ENCODE assay signal across 12 mouse cellular contexts in the genomic region with DNA sequence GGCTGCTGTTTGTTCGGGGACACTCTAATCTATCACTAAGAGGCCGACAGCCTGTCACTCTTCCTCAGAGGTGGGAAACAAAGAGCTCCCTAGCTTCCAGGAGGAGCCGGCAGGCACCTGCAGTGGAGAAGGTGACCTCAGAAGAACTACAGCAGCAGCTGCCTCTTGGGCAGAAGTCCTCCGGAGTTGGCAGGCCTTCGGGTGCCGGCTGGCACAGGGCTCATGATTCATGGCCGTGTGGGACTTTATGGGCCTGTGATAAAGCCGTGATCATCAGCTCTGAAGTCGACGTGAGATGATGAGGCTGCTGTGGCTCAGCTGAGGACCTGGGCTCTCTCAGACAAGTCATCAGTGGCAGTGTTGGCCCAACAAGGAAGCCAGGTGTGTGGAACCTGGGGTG.
DNase-seq lines count a peak whose midpoint lies in the region.
"Had no signal": no experiment of that assay in that cellular context is flagged by ENCODE, and none has a peak within 500 bp of the region (broad histone marks: within the 10 kb centered on the region; RNA-seq: fewer than 3 reads in every experiment).

No protein-coding gene starts in this region.

- intact Hi-C loops in gastrocnemius, postnatal 14 days (cut with DNase I; ENCODE audit: low total_unique reads): no loop called here

- peak; percentile 10 to 35 for DNase-seq in cerebellum, postnatal 25 days
- no peak for DNase-seq in cerebellum, adult 18-20 months
- DNase-seq in gastrocnemius, postnatal 14 days: peak; percentile 22
- DNase-seq in gastrocnemius, adult 8-10 months (ENCODE audit: low spot score in 2 of 2): no peak
- DNase-seq in left cerebral cortex, adult 18-20 months (ENCODE audit: low spot score in 2 of 2): peak; percentile 8 to 19
- no peak for DNase-seq in left cerebral cortex, adult 11 months (ENCODE audit: low spot score)
- DNase-seq in gastrocnemius, postnatal 25 days: peak; percentile 32
- DNase-seq: adrenal gland, postnatal 14 days; kidney, adult 2 months; liver, postnatal 0 days; retina, postnatal 1 day; spleen, adult 18-20 months had no signal

Comparison
In these comparisons a context has a peak if more than half of its experiments do, and no peak if none do; other contexts are left out.
1. DNase-seq: peak in cerebellum, postnatal 25 days (2 of 2), gastrocnemius, postnatal 14 days (single experiment), left cerebral cortex, adult 18-20 months (2 of 2) and gastrocnemius, postnatal 25 days (single experiment); none in cerebellum, adult 18-20 months (0 of 2), gastrocnemius, adult 8-10 months (0 of 2) and left cerebral cortex, adult 11 months (single experiment).